Mouse (Mus musculus) midbrain, embryonic 12.5 days (tissue): ENCODE results near the gene Dennd5a. TPM values are rescaled to one million over a fixed set of nuclear protein-coding genes. Genes with fewer than 3 reads are reported as not detected.

Experiments
- ATAC-seq: fragments of 200-750 bp; cut with Nextera tagmentation; 2 replicates; pipeline ENCODE4 v1.8.0; 2017; ENCODE audit warnings: low read depth, moderate TSS enrichment, moderate library complexity; ENCODE audit not compliant: low FRiP score
- H3K27ac ChIP-seq: fragments of 300-500 bp; sonication (generic); replicated peaks from 2 replicates; pipeline ENCODE4 v1.5.1; 2016; ENCODE audit warnings: mild to moderate bottlenecking
- H3K27me3 ChIP-seq: fragments of 300-500 bp; sonication (generic); 2 replicates; pipeline ENCODE4 v1.6.1; 2016; ENCODE audit warnings: mild to moderate bottlenecking
- H3K36me3 ChIP-seq: fragments of 300-500 bp; sonication (generic); 2 replicates; pipeline ENCODE4 v1.6.1; 2016
- H3K4me1 ChIP-seq: fragments of 300-500 bp; sonication (generic); 2 replicates; pipeline ENCODE4 v1.6.1; 2016
- H3K4me2 ChIP-seq: fragments of 300-500 bp; sonication (generic); replicated peaks from 2 replicates; pipeline ENCODE4 v1.6.1; 2016; ENCODE audit warnings: mild to moderate bottlenecking, moderate library complexity
- H3K4me3 ChIP-seq: fragments of 300-500 bp; sonication (generic); 2 replicates; pipeline ENCODE4 v1.5.1; 2016; ENCODE audit warnings: mild to moderate bottlenecking
- H3K9ac ChIP-seq: fragments of 300-500 bp; sonication (generic); replicated peaks from 2 replicates; pipeline ENCODE4 v1.6.1; 2016; ENCODE audit warnings: mild to moderate bottlenecking, moderate library complexity
- H3K9me3 ChIP-seq: fragments of 300-500 bp; sonication (generic); 2 replicates; pipeline ENCODE4 v1.6.1; 2016; ENCODE audit warnings: mild to moderate bottlenecking
- WGBS: fragments of 180-500 bp; shearing (Covaris S2); methylation state at CpG from one replicate; pipeline ENCODE4 v1.1.7; 2016; 5-methylcytosine and 5-hydroxymethylcytosine counted together
- polyA plus RNA-seq: library from polyadenylated mRNA; unstranded; fragments of >200 nt; fragmentation: Nextera tagmentation; extraction: Ambion mirVana; gene quantifications from 2 replicates; pipeline ENCODE4 v1.2.1, GENCODE M21; 2016

Dennd5a gene
- polyA plus RNA-seq, 1 experiment from 2014 or later: 51.8 TPM

DNA sequence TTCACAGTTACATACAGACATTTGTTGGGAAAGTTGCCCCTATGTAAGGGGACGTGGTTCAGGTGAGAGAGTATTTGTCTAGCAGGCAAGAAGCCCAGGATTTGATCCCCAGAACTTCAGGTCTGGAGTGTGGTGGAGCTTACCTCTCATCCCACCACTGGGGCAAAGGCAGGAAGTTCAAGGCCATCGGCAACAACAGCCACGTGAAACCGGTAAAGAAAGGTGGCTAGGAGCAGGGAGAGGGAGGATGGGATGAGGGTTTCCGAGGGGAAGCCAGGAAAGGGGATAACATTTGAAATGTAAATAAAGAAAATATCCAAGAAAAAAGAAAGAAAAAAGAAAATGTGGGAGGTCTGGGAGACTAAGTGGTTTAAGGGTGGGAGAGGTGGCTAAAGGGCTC is 87.1 kb downstream of the Dennd5a start:
- Histone ChIP-seq H3K27ac (no peak overlapping the region), H3K9me3 (no peaks in the 10 kb centered on the region), H3K9ac (no peak overlapping the region), H3K4me3 (no peak overlapping the region), H3K4me2 (no peak overlapping the region), H3K27me3 (peaks cover 8% of the 10 kb centered on the region; the same call in 1 of the 2 replicates), H3K4me1 (no peaks in the 10 kb centered on the region; the same call in 1 of the 2 replicates), H3K36me3 (no peaks in the 10 kb centered on the region)
- ATAC-seq: no peak
- WGBS: 60% methylated on average over 5 of the region's 5 CpGs

DNA sequence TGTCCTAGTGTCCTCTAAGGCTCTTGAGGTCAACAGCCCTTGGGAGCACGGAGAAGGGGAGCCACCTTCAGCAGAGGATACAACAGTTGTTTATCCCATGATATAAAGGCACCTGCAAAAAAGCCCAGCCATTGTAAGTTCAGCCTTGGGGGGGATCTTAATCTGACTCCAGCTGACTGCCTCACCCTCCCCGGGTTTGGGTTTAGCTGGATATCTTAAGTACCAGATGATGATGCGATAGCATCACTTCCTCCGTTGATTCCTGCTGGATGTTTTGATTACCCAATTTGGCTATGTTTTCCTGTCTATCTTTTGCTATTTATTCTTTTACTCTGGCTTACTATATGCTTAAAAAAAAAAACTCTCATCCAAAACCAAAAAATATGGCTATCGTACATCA is 89.0 kb downstream of the Dennd5a start:
- H3K9me3 ChIP-seq: no peaks in the 10 kb centered on the region
- peaks cover 10% of the 10 kb centered on the region for H3K4me1 ChIP-seq
- no peak for ATAC-seq
- WGBS: 85% methylated on average over 5 of the region's 5 CpGs
- no peaks in the 10 kb centered on the region for H3K36me3 ChIP-seq
- H3K4me3 ChIP-seq: no peak overlapping the region
- H3K27ac ChIP-seq: no peak overlapping the region
- peaks cover 14% of the 10 kb centered on the region for H3K27me3 ChIP-seq
- no peak overlapping the region for H3K9ac ChIP-seq
- H3K4me2 ChIP-seq: no peak overlapping the region

- no peak overlapping the region for H3K4me3 ChIP-seq
- no peak overlapping the region for H3K9ac ChIP-seq
- 17% methylated on average over 3 of the region's 3 CpGs for WGBS
- no peaks in the 10 kb centered on the region for H3K36me3 ChIP-seq
- H3K9me3 ChIP-seq: no peaks in the 10 kb centered on the region
- H3K4me1 ChIP-seq: peaks cover 22% of the 10 kb centered on the region
- peak; percentile 38; the same call in 1 of the 2 replicates for ATAC-seq
- H3K27ac ChIP-seq: no peak overlapping the region
- no peak overlapping the region for H3K4me2 ChIP-seq
- peaks cover 40% of the 10 kb centered on the region for H3K27me3 ChIP-seq
These were observed 91.8 kb downstream of the Dennd5a start for GRCm38 (mm10) chr7:109868498-109868897.

- Histone ChIP-seq H3K36me3 (no peaks in the 10 kb centered on the region), H3K4me3 (no peak overlapping the region), H3K27ac (no peak overlapping the region), H3K27me3 (peaks cover 46% of the 10 kb centered on the region), H3K9me3 (no peaks in the 10 kb centered on the region), H3K4me1 (peaks cover 22% of the 10 kb centered on the region), H3K4me2 (no peak overlapping the region), H3K9ac (no peak overlapping the region)
- ATAC-seq: peak; percentile 9; the same call in 1 of the 2 replicates
- WGBS: 28% methylated on average over 3 of the region's 3 CpGs
These were observed 93.6 kb downstream of the Dennd5a start for GRCm38 (mm10) chr7:109866643-109867042.

DNA sequence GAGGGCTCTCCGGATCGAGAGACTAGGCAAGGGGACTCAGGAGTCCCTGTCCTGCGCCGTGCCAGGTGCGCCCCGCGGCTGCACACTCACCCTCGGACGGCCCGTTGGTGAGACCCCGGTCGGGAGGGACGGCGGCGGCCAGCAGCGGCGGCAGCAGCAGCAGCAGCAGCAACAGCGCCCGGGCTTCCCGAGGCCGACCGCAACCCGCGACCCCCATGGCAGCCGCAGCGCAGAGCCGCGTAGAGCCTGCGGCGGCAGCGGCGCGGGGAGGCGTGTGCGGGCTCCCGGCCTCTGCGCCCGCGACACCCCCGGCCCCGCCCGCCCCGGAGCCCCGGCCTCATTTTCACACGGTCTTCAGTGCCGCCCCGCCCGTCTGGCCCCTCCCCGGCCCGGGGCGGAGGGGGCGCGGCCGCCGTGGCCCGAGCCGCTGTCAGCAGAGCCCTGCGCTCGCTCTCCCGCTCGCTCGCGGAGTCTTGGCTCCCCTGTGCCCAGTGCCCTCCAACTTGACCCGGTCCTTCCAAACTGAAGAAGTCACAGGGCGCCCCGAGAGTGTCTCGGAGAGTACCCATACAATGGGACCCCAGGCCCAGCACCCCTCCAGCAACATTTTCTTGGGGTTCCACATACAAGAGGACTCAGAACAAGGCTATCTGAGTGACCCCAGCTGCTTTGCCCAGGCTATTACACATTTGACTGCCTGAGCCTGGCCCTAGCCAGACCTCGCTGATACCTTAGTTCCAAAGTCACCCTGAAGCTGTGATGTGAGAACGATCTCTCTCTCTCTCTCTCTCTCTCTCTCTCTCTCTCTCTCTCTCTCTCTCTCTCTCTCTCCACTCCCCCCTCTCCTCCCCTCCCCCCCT is 94.7 kb downstream of the Dennd5a start, which contains the start of gene Scube2:
TSS of gene Scube2 (minus strand) at position 310 of the 860 bp plus-strand sequence.
- peaks cover 22% of the 10 kb centered on the region for H3K4me1 ChIP-seq
- no peak within 1 kb of the TSS for H3K27ac ChIP-seq
- peak; percentile 85 for ATAC-seq
- peak within 1 kb of the TSS; percentile 75 for H3K9ac ChIP-seq
- H3K36me3 ChIP-seq: no peaks in the 10 kb centered on the region
- WGBS: 1% methylated on average over 49 of the region's 69 CpGs
- H3K4me3 ChIP-seq: peak within 1 kb of the TSS; percentile 61
- H3K27me3 ChIP-seq: peaks cover 46% of the 10 kb centered on the region
- H3K9me3 ChIP-seq: no peaks in the 10 kb centered on the region
- H3K4me2 ChIP-seq: peak within 1 kb of the TSS; percentile 99

DNA sequence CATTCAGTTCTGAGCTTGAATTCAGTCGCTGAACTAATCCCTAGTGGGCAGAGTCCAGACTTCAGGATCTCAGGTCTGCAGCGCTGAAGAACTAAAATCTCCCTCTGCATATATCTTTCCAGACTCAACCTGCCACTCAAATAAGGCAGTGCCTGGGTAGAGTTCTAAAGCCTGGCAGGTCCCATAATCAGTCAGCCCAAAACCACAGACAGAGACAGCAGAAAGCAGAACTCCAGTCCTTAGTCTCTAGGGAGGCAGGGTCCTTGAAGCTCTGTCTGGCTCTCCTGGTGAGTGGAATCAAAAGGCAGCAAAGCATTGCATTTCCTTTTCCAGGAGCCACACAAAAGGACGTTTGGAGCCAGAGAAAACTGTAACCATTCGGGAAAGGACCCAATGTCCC is 96.7 kb downstream of the Dennd5a start:
- Histone ChIP-seq H3K27ac (no peak overlapping the region), H3K4me2 (no peak overlapping the region), H3K27me3 (peaks cover 40% of the 10 kb centered on the region), H3K36me3 (no peaks in the 10 kb centered on the region), H3K9ac (no peak overlapping the region), H3K9me3 (no peaks in the 10 kb centered on the region), H3K4me3 (no peak overlapping the region), H3K4me1 (peaks cover 22% of the 10 kb centered on the region)
- WGBS: 16% methylated on average over 4 of the region's 4 CpGs
- ATAC-seq: no peak

GRCm38 (mm10) chr7:109860162-109860561 is 100.1 kb downstream of the Dennd5a start:
- no peak overlapping the region for H3K9ac ChIP-seq
- peaks cover 28% of the 10 kb centered on the region for H3K27me3 ChIP-seq
- ATAC-seq: no peak
- peaks cover 4% of the 10 kb centered on the region; the same call in 1 of the 2 replicates for H3K4me1 ChIP-seq
- H3K4me2 ChIP-seq: no peak overlapping the region
- no peak overlapping the region for H3K4me3 ChIP-seq
- H3K27ac ChIP-seq: no peak overlapping the region
- no peaks in the 10 kb centered on the region for H3K36me3 ChIP-seq
- H3K9me3 ChIP-seq: no peaks in the 10 kb centered on the region
- 88% methylated on average over 7 of the region's 7 CpGs for WGBS

DNA sequence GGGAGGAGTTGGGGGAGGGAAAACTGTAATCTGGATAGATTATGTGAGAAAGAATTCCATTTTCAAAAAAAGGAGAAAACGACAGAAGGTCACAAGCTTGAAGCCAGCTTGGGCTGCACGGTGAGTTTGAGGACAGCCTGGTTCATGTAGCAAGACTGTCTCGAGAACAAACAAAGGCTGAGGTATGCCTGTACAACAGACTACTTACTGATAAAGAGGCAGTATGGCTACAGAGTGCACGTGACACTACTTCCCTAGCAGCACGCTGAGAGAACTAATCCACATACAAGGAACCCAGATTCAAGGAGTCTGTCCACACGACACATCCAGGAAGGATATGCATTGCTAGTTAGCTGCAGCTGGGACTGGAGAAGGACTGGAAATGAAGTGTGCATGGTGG is 100.9 kb downstream of the Dennd5a start:
- Histone ChIP-seq H3K9me3 (no peaks in the 10 kb centered on the region), H3K4me2 (no peak overlapping the region), H3K27ac (no peak overlapping the region), H3K27me3 (peaks cover 20% of the 10 kb centered on the region), H3K4me3 (no peak overlapping the region), H3K9ac (no peak overlapping the region), H3K36me3 (no peaks in the 10 kb centered on the region), H3K4me1 (no peaks in the 10 kb centered on the region)
- 69% methylated on average over 6 of the region's 6 CpGs for WGBS
- no peak for ATAC-seq

DNA sequence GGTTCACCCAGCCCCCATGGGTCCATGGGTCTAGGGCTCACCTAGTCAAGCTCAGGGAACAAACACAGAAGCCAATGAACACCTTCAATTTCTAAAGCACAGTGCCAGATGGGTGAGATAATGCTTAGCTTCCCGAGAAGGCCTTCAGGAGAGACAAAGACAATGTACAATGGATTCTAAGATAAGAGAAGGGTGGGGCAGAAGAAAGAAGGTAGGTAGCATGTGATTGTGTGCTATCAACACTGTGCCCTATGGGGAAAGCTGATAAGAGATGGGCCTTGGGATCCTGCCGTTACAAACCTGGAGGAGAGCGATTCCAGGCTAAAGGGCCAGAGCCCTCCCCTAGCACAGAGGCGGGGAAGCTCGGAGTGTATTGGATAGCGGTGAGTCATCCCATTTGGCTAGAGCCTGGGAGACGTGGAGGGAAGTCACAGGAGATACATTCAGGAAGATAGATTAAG is 107.5 kb downstream of the Dennd5a start:
- WGBS: 76% methylated on average over 7 of the region's 7 CpGs
- Histone ChIP-seq H3K9me3 (no peaks in the 10 kb centered on the region), H3K9ac (no peak overlapping the region)

DNA sequence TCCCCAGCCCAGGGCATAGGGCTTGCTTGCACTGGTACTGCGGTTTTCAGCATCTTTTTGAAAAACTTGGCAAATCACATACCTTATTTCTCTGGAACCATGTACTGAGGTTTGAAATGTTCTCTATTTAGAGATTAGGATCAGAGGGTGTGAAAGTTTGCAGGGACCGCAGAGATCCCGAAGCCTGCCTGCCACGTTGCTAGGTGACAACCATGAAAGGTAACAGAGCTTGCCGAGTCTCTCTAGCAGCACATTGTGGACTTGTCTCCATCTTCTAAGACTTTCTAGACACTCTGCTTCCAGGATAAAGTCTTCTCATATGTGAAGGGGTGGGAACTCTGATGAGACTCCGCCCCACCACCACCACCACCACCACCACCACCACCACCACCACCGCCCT is 108.3 kb downstream of the Dennd5a start:
- WGBS: 77% methylated on average over 7 of the region's 7 CpGs
- H3K27ac ChIP-seq: no peak overlapping the region
- H3K36me3 ChIP-seq: no peaks in the 10 kb centered on the region
- H3K4me2 ChIP-seq: no peak overlapping the region
- no peaks in the 10 kb centered on the region for H3K9me3 ChIP-seq
- H3K9ac ChIP-seq: no peak overlapping the region
- ATAC-seq: no peak
- no peak overlapping the region for H3K4me3 ChIP-seq
- H3K27me3 ChIP-seq: 0 out of 2 replicates have a peak, but pooled peaks cover 21% of the 10 kb centered on the region
- peaks cover 25% of the 10 kb centered on the region for H3K4me1 ChIP-seq

More for the DNA sequence above, 107.5 kb downstream of the Dennd5a start:
- H3K36me3 ChIP-seq: no peaks in the 10 kb centered on the region
- no peak overlapping the region for H3K27ac ChIP-seq
- H3K4me1 ChIP-seq: peaks cover 25% of the 10 kb centered on the region
- H3K4me2 ChIP-seq: no peak overlapping the region
- H3K27me3 ChIP-seq: 0 out of 2 replicates have a peak, but pooled peaks cover 18% of the 10 kb centered on the region
- H3K4me3 ChIP-seq: no peak overlapping the region
- ATAC-seq: no peak

DNA sequence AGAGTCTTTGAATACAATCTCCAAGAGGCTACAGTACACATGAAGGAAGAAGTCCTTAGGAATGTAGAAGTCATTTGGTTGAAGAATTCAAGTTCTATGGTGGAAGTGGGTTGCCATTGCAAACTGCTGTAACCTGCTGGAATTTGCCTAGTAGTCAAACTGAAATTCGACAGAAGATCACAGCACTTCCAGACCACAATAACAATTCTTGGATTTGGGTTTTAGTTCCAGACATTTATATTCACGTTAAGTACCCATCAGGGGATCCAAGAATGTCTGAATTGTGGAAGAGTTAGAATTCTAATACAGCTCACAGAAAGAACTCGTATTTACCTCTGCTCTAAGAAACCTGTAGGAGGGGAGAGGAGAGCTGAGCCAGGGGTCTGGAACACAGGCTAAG is 109.7 kb downstream of the Dennd5a start:
- H3K9ac ChIP-seq: no peak overlapping the region
- peaks cover 25% of the 10 kb centered on the region for H3K4me1 ChIP-seq
- 0 out of 2 replicates have a peak overlapping the region, but pooled peaks have one; percentile 27 for H3K4me2 ChIP-seq
- no peak overlapping the region for H3K4me3 ChIP-seq
- 26% methylated on average over 3 of the region's 3 CpGs for WGBS
- H3K36me3 ChIP-seq: no peaks in the 10 kb centered on the region
- H3K27me3 ChIP-seq: peaks cover 21% of the 10 kb centered on the region; the same call in 1 of the 2 replicates
- H3K9me3 ChIP-seq: no peaks in the 10 kb centered on the region
- H3K27ac ChIP-seq: no peak overlapping the region
- ATAC-seq: no peak

- no peaks in the 10 kb centered on the region for H3K9me3 ChIP-seq
- no peak overlapping the region for H3K4me3 ChIP-seq
- H3K27ac ChIP-seq: peak overlapping the region; percentile 46; the same call in 1 of the 2 replicates
- H3K9ac ChIP-seq: no peak overlapping the region
- 18% methylated on average over 8 of the region's 8 CpGs for WGBS
- H3K27me3 ChIP-seq: peaks cover 21% of the 10 kb centered on the region; the same call in 1 of the 2 replicates
- no peaks in the 10 kb centered on the region for H3K36me3 ChIP-seq
- H3K4me2 ChIP-seq: peak overlapping the region; percentile 27; the same call in 1 of the 2 replicates
- peak; percentile 68 for ATAC-seq
- H3K4me1 ChIP-seq: peaks cover 25% of the 10 kb centered on the region
These were observed 110.4 kb downstream of the Dennd5a start for GRCm38 (mm10) chr7:109849750-109850434.
